Mouse (Mus musculus): ENCODE measurements around the gene Fbxo24.

GRCm38 (mm10) chr5:137645091-137645651, 16.4 kb upstream of the Fbxo24 start:
- TF ChIP-seq HCFC1 (IDR thresholded peaks at IDR 0.05; ENCODE audit: borderline replicate concordance, insufficient read depth, low read length) = no peak
- TF ChIP-seq MAFK (IDR thresholded peaks at IDR 0.05; ENCODE audit: insufficient read depth, low read depth, low read length) = no peak
- TF ChIP-seq ZNF384 (IDR thresholded peaks at IDR 0.05; ENCODE audit: low read depth, low read length) = no peak

All from ES-E14 (cell line).